Mouse (Mus musculus): Measurements from ENCODE around the gene Tubb1. TPM values are rescaled to one million over a fixed set of nuclear protein-coding genes. Genes with fewer than 3 reads are reported as not detected.

Gene Tubb1
- polyA plus RNA-seq, 1 experiment = not detected

Other genes starting within 250 kb of the Tubb1 start
- gene Gnas, start 166.4 kb upstream of the Tubb1 start, polyA plus RNA-seq (2012; ENCODE audit: insufficient read depth, insufficient read length, missing spikeins) = 2,899 and 4,504 TPM in 2 replicates
- gene Gm20721, start 104.0 kb upstream of the Tubb1 start, polyA plus RNA-seq (2012; ENCODE audit: insufficient read depth, insufficient read length, missing spikeins) = 15.6 and 22.2 TPM in 2 replicates
- 19.5 and 27.0 TPM in 2 replicates for gene Nelfcd, start 34.9 kb upstream of the Tubb1 start, polyA plus RNA-seq (2012; ENCODE audit: insufficient read depth, insufficient read length, missing spikeins)
- 155 and 162 TPM in 2 replicates for gene Ctsz, start 11.7 kb upstream of the Tubb1 start, polyA plus RNA-seq (2012; ENCODE audit: insufficient read depth, insufficient read length, missing spikeins)
- gene Atp5e, start 13.4 kb downstream of the Tubb1 start, polyA plus RNA-seq (2012; ENCODE audit: insufficient read depth, insufficient read length, missing spikeins) = 3,468 and 3,874 TPM in 2 replicates
- gene Prelid3b, start 22.4 kb downstream of the Tubb1 start, polyA plus RNA-seq (2012; ENCODE audit: insufficient read depth, insufficient read length, missing spikeins) = 263 and 265 TPM in 2 replicates
- gene Zfp831, start 192.8 kb downstream of the Tubb1 start, polyA plus RNA-seq (2012; ENCODE audit: insufficient read depth, insufficient read length, missing spikeins) = not detected in 2 replicates

Measured in brown adipose tissue, adult 24 weeks (tissue).